Mouse (Mus musculus): Measurements from ENCODE around the gene Tmem236.
A peak's percentile ranks its signal among the peaks of the same experiment; 100 is the strongest.

The Tmem236 gene

GRCm38 (mm10) chr2:14174334-14174733 lies at the start of gene Tmem236:
Gene Tmem236, plus strand, starts transcription at chr2:14174523.
- DNase-seq, result no peak

DNA sequence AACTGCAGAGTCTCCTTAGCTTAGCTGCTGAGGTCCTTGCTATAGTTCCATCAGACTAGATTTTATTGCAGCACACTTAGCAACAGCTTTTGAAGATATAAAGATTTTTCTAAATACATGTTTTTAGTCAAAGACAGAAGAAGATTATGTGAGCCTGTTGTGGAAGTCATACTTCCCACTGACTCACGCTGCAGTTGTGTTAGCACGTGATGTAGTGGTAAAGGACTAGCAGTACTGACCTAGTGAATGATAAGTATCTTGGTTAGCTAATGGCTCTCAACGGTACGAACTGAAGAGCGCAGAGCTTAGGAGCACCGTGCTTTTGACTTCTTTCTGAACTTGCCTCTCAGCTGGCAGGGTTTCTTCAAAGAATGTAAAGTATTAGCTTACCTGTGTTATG lies 47.9 kb upstream of the Tmem236 start:
- no peak for DNase-seq

DNA sequence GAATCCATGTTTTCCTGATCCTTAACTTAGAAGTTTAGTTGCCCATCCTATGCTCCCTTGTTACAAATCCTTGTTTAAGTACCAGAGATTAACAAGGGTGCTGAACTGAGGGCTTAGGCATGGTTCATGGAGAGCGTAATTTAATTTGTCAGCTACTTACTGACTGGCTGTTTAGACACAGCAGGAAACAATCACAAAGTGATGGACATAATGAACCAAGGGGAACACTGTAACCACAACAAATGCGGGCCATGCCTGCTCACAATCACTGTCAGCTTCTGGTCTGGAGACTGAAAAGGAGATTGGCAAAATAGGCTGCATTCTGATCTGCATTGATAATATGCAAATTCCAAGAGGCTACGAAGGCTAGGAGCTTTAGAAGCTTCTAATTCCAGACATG lies 46.7 kb upstream of the Tmem236 start:
- no peak for DNase-seq

DNA sequence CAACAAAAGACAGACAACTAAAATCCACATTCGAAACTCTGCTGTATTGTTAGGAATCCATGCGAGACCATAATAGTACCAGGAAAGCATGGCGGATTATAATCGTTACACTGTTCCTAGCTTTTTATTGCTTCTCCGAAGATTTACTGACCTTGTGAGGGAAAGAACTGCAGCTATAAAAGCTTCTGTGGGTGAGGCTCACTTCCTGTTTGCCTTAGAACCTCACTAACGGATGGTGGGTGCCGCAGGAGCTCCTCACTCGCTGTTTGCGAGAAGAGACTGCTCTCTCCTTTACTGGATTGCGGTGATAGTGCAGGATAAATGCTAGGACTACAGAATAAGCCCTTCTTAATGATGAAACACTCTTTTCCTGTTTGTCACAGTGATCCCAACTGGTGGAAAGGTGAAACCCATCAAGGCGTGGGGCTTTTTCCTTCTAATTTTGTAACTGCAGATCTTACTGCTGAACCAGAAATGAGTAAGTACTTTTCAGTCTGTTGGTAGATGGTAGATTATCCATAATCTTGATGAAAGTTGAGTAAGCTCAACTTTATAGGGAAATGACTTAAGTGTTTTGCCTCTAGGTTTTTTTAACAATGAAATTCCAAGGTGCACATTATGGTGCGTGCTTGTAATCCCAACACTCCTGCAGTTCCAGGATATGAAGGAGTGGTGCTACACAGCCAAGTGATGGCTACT lies 43.5 kb upstream of the Tmem236 start:
- no peak for DNase-seq

- no peak for DNase-seq
Measured at GRCm38 (mm10) chr2:14132468-14133326, 41.6 kb upstream of the Tmem236 start.

DNA sequence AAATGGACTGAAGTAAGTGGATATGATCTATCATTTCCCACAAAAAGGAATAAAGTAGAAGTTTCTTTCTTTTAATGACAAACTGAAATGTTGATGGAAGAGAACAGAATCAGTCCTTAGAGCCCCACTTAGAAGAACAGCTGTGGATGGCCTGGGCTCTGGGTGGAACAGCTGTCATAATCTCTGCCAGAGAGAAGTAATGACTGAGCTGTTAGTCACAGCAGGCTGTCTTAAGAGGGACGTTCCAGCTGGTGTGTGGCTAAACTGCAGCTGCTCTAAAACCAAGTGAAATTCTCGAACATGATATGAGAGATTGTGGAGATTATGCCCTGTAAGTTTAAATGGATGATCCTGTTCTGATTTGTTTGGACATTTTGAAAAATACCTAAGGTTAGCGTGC lies 37.4 kb upstream of the Tmem236 start:
- DNase-seq, result no peak

DNA sequence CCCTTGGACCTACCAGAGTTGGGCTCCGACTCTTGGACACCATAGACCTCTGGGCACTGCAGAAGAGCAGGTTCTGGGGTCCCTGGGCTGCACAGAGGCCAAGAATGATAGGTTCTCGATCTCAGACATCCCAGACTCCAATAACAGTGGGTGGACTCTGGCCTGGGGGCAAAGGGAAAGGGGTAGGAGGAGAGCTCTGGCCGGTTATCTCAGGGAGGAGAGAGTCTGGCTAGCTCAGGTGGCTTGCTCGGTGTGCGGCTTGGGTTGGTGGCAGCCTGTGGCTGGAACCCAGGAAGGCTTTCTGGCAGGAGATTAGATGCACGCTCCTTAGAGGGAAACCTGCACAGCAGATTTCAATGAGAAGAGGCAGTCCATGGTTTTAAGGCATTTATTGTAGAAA lies 34.7 kb upstream of the Tmem236 start:
- DNase-seq, result no peak

DNA sequence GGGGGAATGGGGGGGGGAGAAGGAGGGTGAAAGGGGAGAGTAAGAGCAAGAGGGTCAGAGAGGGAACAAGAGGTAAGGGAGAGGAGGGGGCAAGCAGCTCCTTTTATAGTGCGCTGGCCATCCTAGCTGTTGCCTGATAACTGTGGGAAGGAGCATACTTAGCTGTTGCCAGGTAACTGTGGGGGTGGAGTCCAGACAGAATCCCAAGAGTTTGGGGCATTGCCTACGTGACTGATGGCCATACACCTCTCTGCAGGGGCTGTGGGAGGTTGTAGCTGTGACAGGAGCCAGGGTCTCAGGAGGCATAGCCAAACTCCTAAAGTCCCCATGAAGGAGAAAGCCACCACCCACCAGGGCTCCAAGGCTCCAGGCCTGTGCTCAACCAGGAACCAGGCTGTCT lies 34.3 kb upstream of the Tmem236 start:
- no peak for DNase-seq

- DNase-seq, result no peak
Measured at GRCm38 (mm10) chr2:14145311-14145710, 29.0 kb upstream of the Tmem236 start.

GRCm38 (mm10) chr2:14146913-14147312 lies 27.4 kb upstream of the Tmem236 start:
- no peak for DNase-seq

GRCm38 (mm10) chr2:14150829-14151228 lies 23.5 kb upstream of the Tmem236 start:
- DNase-seq, result no peak

- peak; percentile 48 to 61 for DNase-seq
Measured at GRCm38 (mm10) chr2:14151854-14152253, 22.5 kb upstream of the Tmem236 start.

GRCm38 (mm10) chr2:14159047-14159446 lies 15.3 kb upstream of the Tmem236 start:
- no peak for DNase-seq

DNA sequence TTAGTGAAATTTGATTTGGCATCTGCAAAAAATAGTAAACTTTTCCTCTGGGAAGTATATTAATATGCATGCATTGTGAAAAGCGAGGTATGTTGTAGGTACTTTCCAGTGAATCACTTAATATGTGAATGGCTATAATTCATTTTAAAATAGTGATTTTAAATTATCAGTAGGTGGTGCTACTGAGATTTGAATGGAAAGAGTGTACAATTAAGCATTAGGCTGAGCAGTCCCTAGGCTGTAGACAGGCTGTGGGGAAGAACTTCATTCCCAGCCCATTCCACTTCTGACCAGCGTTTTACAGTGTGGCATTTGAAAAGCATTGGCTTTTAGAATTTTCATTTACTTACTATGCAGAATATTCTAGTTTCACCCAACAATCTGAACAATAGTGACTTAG lies 14.6 kb upstream of the Tmem236 start:
- no peak for DNase-seq

- DNase-seq, result peak; percentile 11 to 15
Measured at GRCm38 (mm10) chr2:14164459-14165030, 9.8 kb upstream of the Tmem236 start.

GRCm38 (mm10) chr2:14165066-14165465 lies 9.3 kb upstream of the Tmem236 start:
- DNase-seq, result no peak

DNA sequence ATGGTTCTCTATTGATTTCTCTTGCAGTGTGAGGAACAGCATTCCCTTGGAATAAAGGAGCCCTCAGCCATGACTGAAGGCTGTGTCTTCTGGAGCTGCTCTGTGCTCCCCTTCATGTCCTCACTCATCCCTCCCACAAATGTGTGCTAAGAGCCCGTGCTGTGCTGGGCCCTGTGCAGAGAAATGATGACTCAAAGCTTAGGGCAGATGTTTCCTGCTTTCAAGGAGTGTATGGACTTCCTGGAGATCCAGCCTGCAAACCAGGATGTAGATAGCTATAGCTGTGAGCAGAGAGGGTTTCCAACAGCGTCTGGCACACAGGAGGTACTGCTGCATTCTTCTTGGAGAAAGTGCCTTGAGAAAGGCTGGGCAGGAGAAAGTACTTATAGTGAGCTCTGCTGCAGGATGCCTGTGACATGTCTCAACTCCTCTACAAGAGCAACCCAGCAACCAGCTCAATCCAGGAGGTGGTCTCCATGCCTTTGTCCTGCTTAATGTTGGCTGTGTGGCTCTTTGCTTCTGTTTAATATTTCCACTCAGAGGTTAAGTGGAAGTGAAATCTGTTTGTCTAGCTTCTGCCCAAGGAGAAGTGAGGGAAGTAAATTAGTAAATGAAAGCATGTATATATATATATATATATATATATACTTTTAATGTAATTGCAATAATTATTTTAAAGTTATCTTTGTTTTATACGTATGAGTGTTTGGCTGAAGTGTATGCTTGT lies 8.5 kb upstream of the Tmem236 start:
- no peak for DNase-seq

GRCm38 (mm10) chr2:14167721-14168120 lies 6.6 kb upstream of the Tmem236 start:
- no peak for DNase-seq

DNA sequence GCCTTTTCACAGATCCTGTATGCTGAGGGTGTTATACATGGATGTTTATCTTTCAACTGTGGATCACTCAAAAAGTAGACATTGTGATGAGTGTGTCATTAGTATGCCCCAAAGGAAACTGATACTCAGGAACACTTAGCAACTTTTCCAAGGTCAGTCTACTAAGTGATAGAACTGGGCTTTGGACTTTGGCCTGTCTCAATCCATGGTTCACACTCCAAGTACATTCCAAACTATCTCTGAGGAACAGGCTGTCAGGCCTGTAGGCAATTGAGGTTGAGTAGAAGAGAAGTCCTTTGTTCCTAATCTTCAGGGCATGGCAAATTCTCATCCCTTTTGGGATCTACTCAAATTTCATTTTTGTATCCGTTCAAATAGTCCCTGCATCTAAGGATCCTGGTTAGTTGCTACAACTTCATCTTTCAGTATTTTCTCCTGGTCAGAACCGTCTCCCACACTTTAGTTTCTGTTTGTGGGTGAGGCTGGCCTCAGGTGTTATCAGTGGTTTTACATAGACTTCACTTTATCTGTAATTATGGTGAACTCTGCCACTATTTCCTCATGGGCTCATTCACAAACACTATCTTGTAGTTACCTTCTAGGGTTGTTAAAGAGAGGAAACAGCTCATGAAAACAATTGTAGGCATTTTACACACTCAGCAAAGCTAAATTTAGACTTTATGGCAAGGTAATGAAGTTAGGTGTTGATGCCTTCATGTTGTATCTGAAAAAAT lies 2.3 kb downstream of the Tmem236 start:
- no peak for DNase-seq

DNA sequence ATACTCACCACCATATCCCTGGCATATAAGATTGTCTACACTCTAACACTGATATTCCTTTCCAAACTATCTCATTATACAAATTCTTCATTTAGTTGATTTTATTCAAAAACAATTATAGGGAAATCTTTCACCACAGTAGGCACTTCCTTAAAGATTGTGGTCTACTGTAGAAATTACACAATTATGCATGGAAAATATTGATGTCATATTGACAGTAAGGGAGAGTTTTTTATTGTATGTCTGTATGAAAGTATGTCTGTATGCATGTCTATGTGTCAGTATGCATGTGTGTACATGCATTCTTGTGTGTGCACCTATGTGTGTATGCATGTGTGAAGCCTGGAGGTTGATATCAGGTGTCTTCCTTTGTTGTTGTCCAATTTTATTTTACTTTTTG lies 10.1 kb downstream of the Tmem236 start:
- no peak for DNase-seq

- DNase-seq, result no peak
Measured at GRCm38 (mm10) chr2:14190684-14191083, 16.4 kb downstream of the Tmem236 start.

DNA sequence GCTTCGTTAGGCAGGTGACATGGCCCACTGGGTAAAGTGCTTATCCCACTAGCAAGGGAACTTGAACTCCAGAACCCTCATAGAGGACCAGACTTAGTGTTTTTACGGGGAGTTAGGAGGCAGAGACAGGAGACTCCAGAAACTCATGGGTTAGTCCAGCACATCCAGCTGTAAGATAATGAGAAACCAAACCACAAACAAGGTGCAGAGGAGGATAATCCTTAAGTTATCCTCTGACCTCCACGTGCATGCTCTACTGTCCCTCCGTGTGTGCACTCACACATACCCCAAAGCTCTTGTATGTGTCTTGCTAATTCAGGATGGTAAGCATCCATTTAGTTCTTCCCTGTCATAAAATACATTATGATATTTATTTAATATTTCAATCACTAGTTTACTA lies 17.3 kb downstream of the Tmem236 start:
- no peak for DNase-seq

- no peak for DNase-seq
Measured at GRCm38 (mm10) chr2:14192046-14192445, 17.7 kb downstream of the Tmem236 start.
